Mouse (Mus musculus): ENCODE data around the gene Kif5c. TPM values are rescaled to one million over a fixed set of nuclear protein-coding genes. Genes with fewer than 3 reads are reported as not detected.

Kif5c gene
- polyA plus RNA-seq (2015; fragmentation: Nextera tagmentation; extraction: Ambion mirVana): 178 and 186 TPM in 2 replicates

DNA sequence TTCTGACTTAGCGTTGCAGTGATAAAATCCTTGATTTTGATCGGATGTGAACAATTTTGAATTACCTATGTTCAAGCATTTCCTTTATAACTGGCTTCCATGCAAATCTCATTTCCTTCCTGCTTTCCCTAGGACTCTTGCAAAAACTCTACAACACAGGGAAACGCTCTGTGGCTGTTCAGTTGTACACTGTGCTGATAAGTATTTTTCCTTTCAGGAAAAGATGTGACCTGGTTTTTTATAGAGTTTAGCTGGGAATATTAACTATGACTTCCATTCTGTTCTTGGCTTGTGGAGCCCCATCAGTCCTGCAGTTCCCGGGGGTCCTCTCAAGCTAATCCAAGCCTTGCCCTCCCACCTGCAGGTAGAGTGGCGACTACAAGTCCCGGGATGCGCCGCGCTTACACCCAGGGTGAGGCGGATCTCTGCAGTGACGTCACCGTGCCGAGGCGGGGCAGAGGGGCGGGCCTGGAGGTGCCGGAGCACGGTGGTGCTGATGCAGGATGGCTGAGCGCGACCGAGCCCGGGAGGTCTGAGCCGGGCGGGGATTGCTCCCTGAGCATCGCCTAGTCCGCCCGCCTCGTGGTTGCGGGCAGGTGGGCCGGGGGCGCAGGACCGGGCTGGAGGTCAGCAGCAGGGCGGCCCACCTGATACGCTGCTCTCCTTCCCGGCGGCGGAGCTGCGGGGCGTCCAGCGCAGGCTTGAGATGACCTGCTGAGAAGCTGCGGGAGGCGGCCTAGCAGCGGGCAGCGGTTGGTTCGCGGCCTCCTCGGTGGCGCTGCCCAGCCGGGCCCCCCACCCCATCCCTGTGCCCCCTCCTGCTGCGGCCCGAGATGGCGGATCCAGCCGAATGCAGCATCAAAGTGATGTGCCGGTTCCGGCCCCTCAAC, at the start of gene Kif5c:
Kif5c (plus strand) TSS at position 470 of the 890 bp plus-strand sequence.
- Histone ChIP-seq H3K9me3 (no peaks in the 10 kb centered on the region), H3K4me2 (peak within 1 kb of the TSS; percentile 74), H3K4me1 (replicated peaks) (peaks cover 29% of the 10 kb centered on the region), H3K27me3 (0 out of 2 replicates have a peak, but pooled peaks cover 3% of the 10 kb centered on the region), H3K9ac (peak within 1 kb of the TSS; percentile 94), H3K4me3 (peak within 1 kb of the TSS; percentile 79), H3K27ac (peak within 1 kb of the TSS; percentile 95), H3K36me3 (peaks cover 18% of the 10 kb centered on the region)
- peak; percentile 97 for ATAC-seq (ENCODE audit: low FRiP score)
- 5% methylated on average over 50 of the region's 54 CpGs for WGBS

DNA sequence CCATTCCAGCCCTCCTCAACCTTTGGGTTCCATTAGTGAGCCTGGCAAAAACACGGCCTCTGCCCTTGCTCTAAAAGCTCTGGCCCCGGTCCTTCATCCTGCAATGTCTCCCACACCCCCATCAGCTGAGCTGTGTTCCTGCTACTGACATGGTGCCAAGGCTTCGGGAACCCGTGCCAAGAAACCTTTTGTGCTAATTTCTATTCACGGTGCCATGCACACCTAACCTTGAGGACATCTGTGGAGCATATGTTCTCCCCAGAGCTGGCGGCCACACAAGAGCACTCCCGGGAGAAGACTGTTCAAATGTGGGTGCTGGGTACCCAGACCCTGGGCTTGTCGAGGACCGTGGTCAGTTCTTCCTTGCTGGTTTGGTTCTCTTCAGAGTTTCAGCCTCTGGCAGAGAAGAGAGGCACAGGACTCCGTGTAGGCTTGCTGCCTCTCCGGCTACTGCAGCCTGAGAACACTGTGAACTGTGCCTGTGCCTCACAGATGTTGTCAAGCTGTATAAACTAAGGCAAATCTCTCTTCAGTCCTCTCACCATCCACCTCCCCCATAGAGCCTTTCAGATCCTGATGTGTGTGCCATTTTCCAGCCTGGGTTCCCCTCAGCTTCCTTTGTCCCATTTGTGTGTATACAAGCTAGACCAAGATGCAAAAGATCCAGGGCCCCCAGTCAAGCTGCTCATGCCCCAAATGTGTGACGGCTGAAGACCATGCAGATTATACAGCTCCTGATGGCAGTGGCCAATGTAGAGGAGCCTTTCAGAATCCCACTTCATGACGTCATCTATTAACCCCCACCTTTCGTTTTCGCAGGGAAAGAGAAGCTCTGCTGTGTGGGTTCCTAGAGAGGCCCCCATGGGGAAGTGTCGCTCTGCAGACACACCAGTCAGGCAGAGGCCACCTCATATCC, 49.0 kb upstream of the Kif5c start:
- H3K4me3 ChIP-seq: no peak overlapping the region
- no peak overlapping the region for H3K9ac ChIP-seq
- peak overlapping the region; percentile 35; the same call in 1 of the 2 replicates for H3K27ac ChIP-seq
- no peaks in the 10 kb centered on the region for H3K27me3 ChIP-seq
- H3K4me2 ChIP-seq: no peak overlapping the region
- 62% methylated on average over 16 of the region's 16 CpGs for WGBS
- H3K4me1 ChIP-seq (replicated peaks): peaks cover 38% of the 10 kb centered on the region
- H3K36me3 ChIP-seq: no peaks in the 10 kb centered on the region
- ATAC-seq (ENCODE audit: low FRiP score): peak; percentile 38
- H3K9me3 ChIP-seq: no peaks in the 10 kb centered on the region

DNA sequence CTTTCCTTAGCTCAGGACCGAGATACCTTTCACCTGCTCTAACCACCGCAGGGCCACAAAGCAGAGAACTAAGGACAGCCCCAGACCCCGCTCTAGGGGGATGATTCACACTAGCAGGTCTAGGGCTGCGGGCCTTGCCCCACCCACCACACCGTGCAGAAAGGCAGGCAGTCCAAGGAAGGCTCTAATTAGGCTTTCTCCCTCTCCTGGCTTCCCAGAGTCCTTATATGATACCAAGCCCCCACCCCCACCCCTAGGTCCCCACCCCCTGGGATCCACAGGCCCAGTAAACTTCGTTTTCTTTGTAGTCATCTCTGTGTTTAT, 48.4 kb upstream of the Kif5c start:
- no peaks in the 10 kb centered on the region for H3K27me3 ChIP-seq
- H3K4me1 ChIP-seq (replicated peaks): peaks cover 38% of the 10 kb centered on the region
- no peak overlapping the region for H3K9ac ChIP-seq
- ATAC-seq (ENCODE audit: low FRiP score): 0 out of 2 replicates have a peak, but pooled peaks have one; percentile 25
- no peaks in the 10 kb centered on the region for H3K36me3 ChIP-seq
- no peak overlapping the region for H3K4me2 ChIP-seq
- WGBS: 65% methylated on average over 6 of the region's 6 CpGs
- H3K9me3 ChIP-seq: no peaks in the 10 kb centered on the region
- no peak overlapping the region for H3K4me3 ChIP-seq
- no peak overlapping the region; the same call in 1 of the 2 replicates for H3K27ac ChIP-seq

DNA sequence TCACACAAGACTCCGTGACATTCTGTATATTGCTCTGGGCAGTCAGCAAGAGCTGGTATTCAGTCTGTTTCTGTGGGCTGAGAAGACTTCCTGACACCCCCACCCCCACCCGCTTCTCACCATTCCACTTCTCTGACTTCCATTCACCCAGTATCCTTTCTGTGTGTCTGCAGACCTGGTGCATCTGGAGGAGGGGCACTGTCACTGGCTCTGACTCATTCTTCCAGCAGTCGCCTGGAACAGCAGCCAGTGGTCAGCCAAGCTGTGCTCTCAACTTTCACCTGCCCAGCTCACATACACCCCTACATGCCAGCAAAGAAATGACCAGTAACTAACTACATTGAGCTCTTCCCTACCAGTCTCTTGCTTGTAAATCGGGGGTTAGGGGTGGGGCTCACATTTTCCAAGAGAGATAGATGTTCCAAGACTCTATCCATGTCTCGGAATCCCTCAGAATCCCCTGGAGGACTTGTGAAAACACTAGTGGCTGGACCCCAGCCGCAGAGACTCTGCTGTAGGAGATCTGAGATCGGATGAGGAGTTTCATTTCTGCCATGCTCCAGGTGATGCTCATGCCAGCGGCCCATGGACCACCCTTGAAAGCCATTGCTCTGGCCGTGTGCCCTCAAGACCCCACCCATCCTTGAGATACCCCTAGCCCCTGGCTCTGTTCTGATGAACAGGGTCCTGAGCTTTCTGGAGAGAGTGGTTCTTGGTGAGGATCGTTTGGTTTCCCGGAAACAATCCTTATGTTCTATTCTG, 47.8 kb upstream of the Kif5c start:
- no peak overlapping the region for H3K4me3 ChIP-seq
- H3K9ac ChIP-seq: 0 out of 2 replicates have a peak overlapping the region, but pooled peaks have one; percentile 36
- H3K27me3 ChIP-seq: no peaks in the 10 kb centered on the region
- H3K36me3 ChIP-seq: no peaks in the 10 kb centered on the region
- peaks cover 38% of the 10 kb centered on the region for H3K4me1 ChIP-seq (replicated peaks)
- WGBS: 78% methylated on average over 11 of the region's 11 CpGs
- peak overlapping the region; percentile 89 for H3K27ac ChIP-seq
- H3K4me2 ChIP-seq: no peak overlapping the region
- H3K9me3 ChIP-seq: no peaks in the 10 kb centered on the region
- no peak for ATAC-seq (ENCODE audit: low FRiP score)

DNA sequence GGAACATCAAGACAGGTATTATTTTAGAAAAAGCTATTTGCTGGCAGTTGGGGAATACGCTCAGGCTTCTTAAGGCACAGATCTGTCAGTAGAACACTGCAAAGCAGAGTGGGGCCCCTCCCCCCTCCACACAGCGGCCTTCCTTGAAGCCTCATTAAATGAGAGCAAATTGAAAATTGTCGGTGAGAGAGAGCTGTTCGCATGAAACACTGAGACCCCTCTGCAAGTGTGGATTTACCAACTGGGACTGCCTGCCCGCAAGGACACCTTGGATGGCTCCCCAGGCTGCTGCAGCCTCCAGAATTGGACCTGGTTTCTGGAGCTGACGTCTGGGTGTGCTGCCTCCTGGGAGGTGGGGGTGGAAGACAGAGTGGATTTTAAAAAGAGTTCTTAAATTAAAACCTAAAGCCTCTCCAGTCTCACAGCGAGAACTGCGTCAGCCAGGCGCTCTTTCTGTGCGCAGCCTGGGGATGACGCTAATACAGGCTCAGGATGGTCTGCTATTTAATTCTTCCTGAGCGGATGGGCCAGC, 46.9 kb upstream of the Kif5c start:
- 49% methylated on average over 12 of the region's 12 CpGs for WGBS
- Histone ChIP-seq H3K9ac (peak overlapping the region; percentile 36; the same call in 1 of the 2 replicates), H3K4me1 (replicated peaks) (peaks cover 38% of the 10 kb centered on the region), H3K9me3 (no peaks in the 10 kb centered on the region), H3K4me2 (peak overlapping the region; percentile 41), H3K4me3 (peak overlapping the region; percentile 10; the same call in 1 of the 2 replicates), H3K27me3 (no peaks in the 10 kb centered on the region), H3K27ac (peak overlapping the region; percentile 89), H3K36me3 (no peaks in the 10 kb centered on the region)
- ATAC-seq (ENCODE audit: low FRiP score): peak; percentile 78

DNA sequence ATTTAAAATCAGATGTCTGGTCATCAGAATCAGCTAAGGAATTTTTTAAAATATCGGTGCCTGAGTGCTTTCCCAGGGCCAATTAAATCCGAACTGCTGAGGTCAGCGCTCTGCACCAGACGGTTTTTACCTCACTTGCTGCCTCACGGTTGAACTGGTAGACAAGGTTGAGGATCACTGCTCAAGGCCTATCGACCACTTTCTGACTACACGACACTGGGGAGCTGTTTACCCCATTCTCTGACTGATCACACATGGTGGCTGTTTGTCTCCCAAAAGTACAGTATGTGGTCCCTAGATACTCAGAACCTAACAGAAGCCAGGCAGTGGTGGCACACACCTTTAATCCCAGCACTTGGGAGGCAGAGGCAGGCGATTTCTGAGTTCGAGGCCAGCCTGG, 46.4 kb upstream of the Kif5c start:
- H3K27me3 ChIP-seq: no peaks in the 10 kb centered on the region
- peak; percentile 30; the same call in 1 of the 2 replicates for ATAC-seq (ENCODE audit: low FRiP score)
- 66% methylated on average over 9 of the region's 9 CpGs for WGBS

DNA sequence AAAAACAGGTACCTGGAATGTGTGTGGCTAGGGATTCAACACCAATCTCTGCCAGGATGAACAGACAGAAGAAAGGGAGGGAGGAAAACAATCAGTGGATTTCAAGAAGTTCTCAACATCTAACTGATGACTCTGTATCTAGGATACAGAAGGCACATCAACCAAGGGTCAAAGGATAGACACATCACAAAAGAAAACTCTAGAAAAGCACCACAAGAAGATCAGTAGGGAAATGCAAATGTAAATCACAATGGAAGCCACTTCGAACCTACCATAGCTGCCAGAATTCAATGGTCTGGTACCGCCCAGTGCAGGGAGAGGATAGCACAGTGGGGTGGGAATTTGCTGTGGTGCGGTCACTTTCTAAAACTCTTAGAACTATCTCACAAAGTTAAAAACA, 45.8 kb upstream of the Kif5c start:
- no peak for ATAC-seq (ENCODE audit: low FRiP score)
- Histone ChIP-seq H3K9me3 (no peaks in the 10 kb centered on the region), H3K4me3 (no peak overlapping the region), H3K9ac (no peak overlapping the region), H3K27ac (no peak overlapping the region), H3K4me2 (no peak overlapping the region), H3K27me3 (no peaks in the 10 kb centered on the region), H3K4me1 (replicated peaks) (peaks cover 38% of the 10 kb centered on the region), H3K36me3 (no peaks in the 10 kb centered on the region)
- WGBS: 73% methylated on average over 3 of the region's 3 CpGs

More for the DNA sequence above, 46.4 kb upstream of the Kif5c start:
- Histone ChIP-seq H3K27ac (peak overlapping the region; percentile 89), H3K4me3 (no peak overlapping the region), H3K9me3 (no peaks in the 10 kb centered on the region), H3K4me1 (replicated peaks) (peaks cover 38% of the 10 kb centered on the region), H3K36me3 (no peaks in the 10 kb centered on the region), H3K9ac (peak overlapping the region; percentile 36; the same call in 1 of the 2 replicates), H3K4me2 (peak overlapping the region; percentile 41)

DNA sequence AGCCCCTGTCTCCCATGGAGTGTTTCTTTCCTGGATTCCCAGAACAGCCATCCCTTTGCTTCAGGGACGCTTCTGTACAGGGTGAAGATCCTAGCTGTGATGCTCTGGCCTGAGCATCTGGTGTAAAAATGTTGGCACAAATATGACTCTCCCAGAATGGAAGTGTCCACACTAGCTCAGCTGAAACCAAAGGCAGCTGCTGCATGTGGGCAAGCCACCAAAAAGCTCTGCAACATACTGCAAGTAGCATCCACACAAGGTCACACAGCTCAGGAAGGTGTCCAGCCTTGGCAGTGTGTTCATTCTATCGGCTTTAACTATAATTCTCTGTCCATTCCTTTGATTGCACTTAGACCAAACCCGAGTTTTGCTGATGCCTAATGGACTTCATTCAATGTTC, 38.5 kb upstream of the Kif5c start:
- Histone ChIP-seq H3K4me2 (no peak overlapping the region), H3K9ac (no peak overlapping the region), H3K4me1 (replicated peaks) (no peaks in the 10 kb centered on the region), H3K27me3 (no peaks in the 10 kb centered on the region), H3K36me3 (no peaks in the 10 kb centered on the region), H3K27ac (no peak overlapping the region), H3K9me3 (no peaks in the 10 kb centered on the region), H3K4me3 (no peak overlapping the region)
- ATAC-seq (ENCODE audit: low FRiP score): no peak
- 89% methylated on average over 3 of the region's 3 CpGs for WGBS

DNA sequence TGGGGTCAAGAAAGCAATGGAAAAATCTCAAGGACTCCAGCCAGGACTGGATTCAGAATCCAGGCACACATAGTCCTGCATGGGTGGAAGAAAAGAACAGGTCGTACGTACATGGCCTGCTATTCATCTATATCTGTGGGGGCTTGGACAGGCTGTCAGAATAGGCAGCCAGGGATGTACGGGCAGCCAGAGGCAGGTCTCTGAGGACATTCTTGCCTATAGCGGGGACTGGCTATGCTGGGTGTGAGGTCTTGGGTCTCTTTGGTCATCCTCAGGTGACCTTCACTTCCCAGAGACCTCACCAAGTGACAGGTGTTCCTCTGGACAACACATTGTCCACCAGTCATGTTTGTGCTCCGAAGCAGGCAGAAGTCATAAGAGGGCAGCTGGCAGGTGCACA, 36.6 kb upstream of the Kif5c start:
- Histone ChIP-seq H3K27me3 (no peaks in the 10 kb centered on the region), H3K4me2 (no peak overlapping the region), H3K4me1 (replicated peaks) (no peaks in the 10 kb centered on the region), H3K9ac (no peak overlapping the region), H3K9me3 (no peaks in the 10 kb centered on the region), H3K36me3 (no peaks in the 10 kb centered on the region), H3K27ac (no peak overlapping the region), H3K4me3 (no peak overlapping the region)
- ATAC-seq (ENCODE audit: low FRiP score): no peak
- 81% methylated on average over 5 of the region's 5 CpGs for WGBS

DNA sequence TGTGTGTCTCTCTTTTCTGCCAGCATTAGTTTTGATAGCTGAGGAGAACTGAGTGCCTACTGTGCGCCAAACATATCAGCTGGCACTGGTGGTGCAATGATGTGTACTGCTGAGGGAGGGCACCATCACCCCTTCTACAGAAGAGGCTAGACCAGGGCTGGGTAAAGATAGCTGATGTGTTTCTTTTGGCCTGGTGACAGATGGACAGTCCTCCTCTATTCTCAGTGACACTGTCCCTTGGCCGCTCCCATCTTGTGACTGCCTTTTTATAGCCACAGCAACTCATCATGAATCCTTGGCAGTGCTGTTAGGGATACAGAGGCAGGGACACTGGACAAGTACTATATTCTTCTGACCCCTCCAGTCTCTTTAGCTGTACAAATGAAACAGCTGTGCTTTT, 35.8 kb upstream of the Kif5c start:
- Histone ChIP-seq H3K4me2 (no peak overlapping the region), H3K9ac (no peak overlapping the region), H3K9me3 (no peaks in the 10 kb centered on the region), H3K36me3 (no peaks in the 10 kb centered on the region), H3K27ac (no peak overlapping the region), H3K4me1 (replicated peaks) (no peaks in the 10 kb centered on the region), H3K4me3 (no peak overlapping the region), H3K27me3 (no peaks in the 10 kb centered on the region)
- 91% methylated on average over 2 of the region's 2 CpGs for WGBS
- ATAC-seq (ENCODE audit: low FRiP score): no peak

DNA sequence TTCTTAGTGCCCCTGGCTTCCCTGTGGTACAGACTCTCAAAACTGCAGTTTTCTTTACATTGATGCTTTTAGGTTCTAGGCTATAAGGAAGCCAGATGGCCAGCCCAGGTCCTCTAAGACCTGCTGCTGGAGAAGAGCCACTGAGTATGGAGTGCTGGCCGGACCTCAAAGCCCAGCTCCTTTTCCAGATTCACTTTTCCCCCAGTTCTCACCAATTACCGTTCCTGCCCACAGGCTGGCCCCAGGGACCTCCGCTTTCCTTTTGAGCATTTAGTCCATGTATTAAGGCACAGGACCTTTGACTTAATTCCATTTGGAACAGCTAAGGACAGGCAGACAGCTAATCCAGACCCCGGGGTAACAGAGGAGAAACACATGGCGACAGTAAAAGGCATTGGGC, 28.6 kb upstream of the Kif5c start:
- Histone ChIP-seq H3K4me2 (no peak overlapping the region), H3K4me3 (no peak overlapping the region), H3K4me1 (replicated peaks) (no peaks in the 10 kb centered on the region), H3K9me3 (no peaks in the 10 kb centered on the region), H3K36me3 (no peaks in the 10 kb centered on the region), H3K27ac (no peak overlapping the region), H3K27me3 (no peaks in the 10 kb centered on the region), H3K9ac (no peak overlapping the region)
- 81% methylated on average over 5 of the region's 5 CpGs for WGBS
- no peak for ATAC-seq (ENCODE audit: low FRiP score)

Data from hindbrain, embryonic 13.5 days (tissue).